Mouse (Mus musculus) liver, postnatal 0 days (tissue): ENCODE data around the gene Gata1. TPM values are rescaled to one million over a fixed set of nuclear protein-coding genes. Genes with fewer than 3 reads are reported as not detected.

ENCODE experiments used
- ATAC-seq: fragments of 200-750 bp; cut with Nextera tagmentation; 2 replicates; pipeline ENCODE4 v1.8.0; 2017; ENCODE audit warnings: mild to moderate bottlenecking, moderate library complexity
- DNase-seq: peaks from one replicate; pipeline ENCODE4 v3.0.0-alpha.2; 2016
- H3K27ac ChIP-seq: fragments of 300-500 bp; sonication (generic); 2 replicates; pipeline ENCODE4 v1.5.1; 2014; ENCODE audit warnings: antibody characterized with exemption, moderate library complexity, mild to moderate bottlenecking, low read depth
- H3K27me3 ChIP-seq: fragments of 300-500 bp; sonication (generic); 2 replicates; pipeline ENCODE4 v1.6.1; 2014; ENCODE audit warnings: low read length, control low read depth, mixed read lengths; ENCODE audit not compliant: insufficient read depth
- H3K36me3 ChIP-seq: fragments of 300-500 bp; sonication (generic); replicated peaks from 2 replicates; pipeline ENCODE4 v1.6.1; 2014; ENCODE audit warnings: mild to moderate bottlenecking, control low read depth, low read length, moderate library complexity, mixed read lengths; ENCODE audit not compliant: insufficient read depth
- H3K4me1 ChIP-seq: fragments of 300-500 bp; sonication (generic); 2 replicates; pipeline ENCODE4 v1.6.1; 2014; ENCODE audit warnings: antibody characterized with exemption, mild to moderate bottlenecking, control low read depth; ENCODE audit not compliant: insufficient read depth
- H3K4me2 ChIP-seq: fragments of 300-500 bp; sonication (generic); 2 replicates; pipeline ENCODE4 v1.6.1; 2014; ENCODE audit warnings: low read depth, mild to moderate bottlenecking, low read length, moderate library complexity, mixed read lengths
- H3K4me3 ChIP-seq: fragments of 300-500 bp; sonication (generic); 2 replicates; pipeline ENCODE4 v1.5.1; 2014; ENCODE audit warnings: low read depth, low read length
- H3K9ac ChIP-seq: fragments of 300-500 bp; sonication (generic); replicated peaks from 2 replicates; pipeline ENCODE4 v1.6.1; 2014; ENCODE audit warnings: mild to moderate bottlenecking, moderate library complexity
- H3K9me3 ChIP-seq: fragments of 300-500 bp; sonication (generic); 2 replicates; pipeline ENCODE4 v1.6.1; 2016; ENCODE audit warnings: mild to moderate bottlenecking, control low read depth, low read length, mixed read lengths
- CTCF ChIP-seq: sonication (generic); IDR thresholded peaks from 2 replicates; pipeline ENCODE4 v1.5.1; 2016; ENCODE audit warnings: antibody characterized with exemption, low read depth
- EP300 ChIP-seq: IDR thresholded peaks from 2 replicates; pipeline ENCODE4 v1.6.1; 2016; ENCODE audit warnings: antibody characterized with exemption, low read depth, mild to moderate bottlenecking
- WGBS: fragments of 180-500 bp; shearing (Covaris S2); extraction: QIAGEN DNeasy Blood & Tissue Kit; methylation state at CpG from one replicate; pipeline ENCODE4 v1.1.7; 2014; ENCODE audit not compliant: insufficient replicate concordance; 5-methylcytosine and 5-hydroxymethylcytosine counted together
- polyA plus RNA-seq: library from polyadenylated mRNA; unstranded; fragments of >200 nt; fragmentation: Nextera tagmentation; extraction: Ambion mirVana; gene quantifications from 2 replicates; pipeline ENCODE4 v1.2.1, GENCODE M21; 2015

Gene Gata1
- 39.8 and 43.2 TPM in 2 replicates for polyA plus RNA-seq

GRCm38 (mm10) chrX:7977892-7978291 lies at the start of gene Gata1:
Gata1 (minus strand) TSS chrX:7978071.
- Histone ChIP-seq H3K36me3 (no peaks in the 10 kb centered on the region), H3K4me3 (no peak within 1 kb of the TSS), H3K9ac (no peak within 1 kb of the TSS), H3K27me3 (no peaks in the 10 kb centered on the region), H3K9me3 (no peaks in the 10 kb centered on the region), H3K27ac (no peak within 1 kb of the TSS), H3K4me1 (no peaks in the 10 kb centered on the region), H3K4me2 (no peak within 1 kb of the TSS)
- TF ChIP-seq EP300: no peak
- no peak for TF ChIP-seq CTCF
- WGBS: 87% methylated on average over 11 of the region's 11 CpGs
- DNase-seq: no peak
- ATAC-seq: no peak

GRCm38 (mm10) chrX:8026811-8027210 lies 48.9 kb upstream of the Gata1 start:
- Histone ChIP-seq H3K27ac (no peak overlapping the region), H3K4me3 (no peak overlapping the region), H3K9ac (no peak overlapping the region), H3K9me3 (no peaks in the 10 kb centered on the region), H3K4me2 (no peak overlapping the region), H3K36me3 (no peaks in the 10 kb centered on the region), H3K27me3 (no peaks in the 10 kb centered on the region), H3K4me1 (no peaks in the 10 kb centered on the region)
- 52% methylated on average over 4 of the region's 4 CpGs for WGBS
- no peak for TF ChIP-seq CTCF
- TF ChIP-seq EP300: 0 out of 2 replicates have a peak, but pooled peaks have one; percentile 11
- ATAC-seq (peak; percentile 15; the same call in 1 of the 2 replicates), DNase-seq (no peak)

GRCm38 (mm10) chrX:8024795-8025194 lies 46.9 kb upstream of the Gata1 start:
- Histone ChIP-seq H3K9me3 (no peaks in the 10 kb centered on the region), H3K9ac (no peak overlapping the region), H3K4me2 (no peak overlapping the region), H3K27ac (no peak overlapping the region), H3K4me3 (no peak overlapping the region), H3K36me3 (no peaks in the 10 kb centered on the region), H3K4me1 (no peaks in the 10 kb centered on the region), H3K27me3 (no peaks in the 10 kb centered on the region)
- TF ChIP-seq CTCF (peak; percentile 31; the same call in 1 of the 2 replicates), EP300 (no peak)
- DNase-seq (no peak), ATAC-seq (no peak)
- WGBS: 56% methylated on average over 2 of the region's 2 CpGs

- H3K4me1 ChIP-seq: no peaks in the 10 kb centered on the region
- H3K9me3 ChIP-seq: no peaks in the 10 kb centered on the region
- H3K4me3 ChIP-seq: no peak overlapping the region
- WGBS: 84% methylated on average over 2 of the region's 2 CpGs
- DNase-seq (no peak), ATAC-seq (no peak)
- H3K4me2 ChIP-seq: no peak overlapping the region
- TF ChIP-seq EP300: no peak
- TF ChIP-seq CTCF: peak; percentile 55
- no peaks in the 10 kb centered on the region for H3K36me3 ChIP-seq
- no peaks in the 10 kb centered on the region for H3K27me3 ChIP-seq
- no peak overlapping the region for H3K27ac ChIP-seq
- H3K9ac ChIP-seq: no peak overlapping the region
Measured at GRCm38 (mm10) chrX:8020111-8020778, 42.4 kb upstream of the Gata1 start.

GRCm38 (mm10) chrX:8018286-8018685 lies 40.4 kb upstream of the Gata1 start, which contains the start of gene Glod5:
Glod5 (minus strand) TSS chrX:8018492.
- no peak within 1 kb of the TSS for H3K4me3 ChIP-seq
- ATAC-seq: no peak
- WGBS: 43% methylated on average over 2 of the region's 2 CpGs
- H3K27me3 ChIP-seq: no peaks in the 10 kb centered on the region
- no peaks in the 10 kb centered on the region for H3K9me3 ChIP-seq
- H3K4me1 ChIP-seq: no peaks in the 10 kb centered on the region
- peak; percentile 20 for DNase-seq
- no peak within 1 kb of the TSS for H3K27ac ChIP-seq
- TF ChIP-seq CTCF (no peak), EP300 (no peak)
- H3K4me2 ChIP-seq: no peak within 1 kb of the TSS
- H3K9ac ChIP-seq: no peak within 1 kb of the TSS
- no peaks in the 10 kb centered on the region for H3K36me3 ChIP-seq

GRCm38 (mm10) chrX:8017142-8017541 lies 39.3 kb upstream of the Gata1 start:
- Histone ChIP-seq H3K4me3 (no peak overlapping the region), H3K27ac (no peak overlapping the region), H3K9ac (no peak overlapping the region), H3K4me2 (no peak overlapping the region), H3K4me1 (no peaks in the 10 kb centered on the region), H3K36me3 (no peaks in the 10 kb centered on the region), H3K27me3 (no peaks in the 10 kb centered on the region), H3K9me3 (no peaks in the 10 kb centered on the region)
- TF ChIP-seq EP300 (no peak), CTCF (peak; percentile 83)
- WGBS: 5% methylated on average over 5 of the region's 5 CpGs
- peak; percentile 45 for DNase-seq
- ATAC-seq: no peak
